Mouse (Mus musculus): ENCODE data around the gene Cdh19. TPM values are rescaled to one million over a fixed set of nuclear protein-coding genes. Genes with fewer than 3 reads are reported as not detected.

Cdh19 gene
- polyA plus RNA-seq, 1 experiment, result 0.03 TPM

DNA sequence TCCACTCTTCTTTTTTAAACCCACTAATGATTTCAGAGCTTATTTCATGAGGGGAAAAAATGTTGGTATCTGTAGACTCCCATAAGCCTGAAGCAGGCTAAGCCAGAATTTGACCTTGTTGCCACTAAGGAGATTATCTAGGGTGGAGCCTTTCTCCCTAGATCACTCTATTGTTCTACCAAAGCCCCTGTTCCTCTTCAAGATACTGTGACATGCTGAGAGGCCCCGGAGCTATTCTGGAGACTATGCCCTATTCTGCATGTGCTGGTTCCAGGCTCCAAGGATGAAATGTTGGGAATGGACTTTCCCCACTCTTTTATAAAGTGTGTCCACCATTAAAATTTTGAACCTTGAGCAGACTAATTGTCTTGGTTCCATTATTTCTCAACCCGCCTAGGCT, 73.1 kb downstream of the Cdh19 start:
- no peaks in the 10 kb centered on the region for H3K4me1 ChIP-seq (replicated peaks; ENCODE audit: control insufficient read depth, insufficient read depth, low read length)
- TF ChIP-seq CTCF (IDR thresholded peaks at IDR 0.05; ENCODE audit: borderline replicate concordance, control insufficient read depth, extremely low read depth, insufficient read depth, low read length, poor library complexity) (no peak), POLR2A (IDR thresholded peaks at IDR 0.05; ENCODE audit: control insufficient read depth, extremely low read depth, insufficient read depth, low read length, poor library complexity) (no peak)
- WGBS, result 86% methylated on average over 2 of the region's 2 CpGs
- H3K27ac ChIP-seq (ENCODE audit: control insufficient read depth, insufficient read depth, low read length), result no peak overlapping the region
- no peaks in the 10 kb centered on the region for H3K36me3 ChIP-seq (ENCODE audit: control insufficient read depth, insufficient read depth, low read length)
- no peaks in the 10 kb centered on the region for H3K27me3 ChIP-seq (ENCODE audit: control insufficient read depth, insufficient read depth, low read length)
- DNase-seq, result no peak
- no peak overlapping the region for H3K4me3 ChIP-seq (ENCODE audit: control insufficient read depth, insufficient read depth, low read length)

Data from thymus, adult 2 months (tissue).